Mouse (Mus musculus): ENCODE measurements at regions not wholly inside any gene's neighbourhood (a gene's known extent, or its start where the extent isn't known, plus 50 kb on each side); places are given as distances from the start of the nearest gene placed in this dataset.
A peak's percentile ranks its signal among the peaks of the same experiment; 100 is the strongest.
"Not testable (repeated sequence)": the region's sequence is repeated elsewhere in the genome, so short reads cannot be mapped to it uniquely, and the experiment has no call there.

GRCm38 (mm10) chr4:124359707-124360577 lies 250.7 kb downstream of the 3100002H09Rik start:
- H3K27me3 ChIP-seq (ENCODE audit: control insufficient read depth, insufficient read depth, low read length, poor library complexity, severe bottlenecking): no peaks in the 10 kb centered on the region
- 0 out of 2 replicates have a peak overlapping the region, but pooled peaks have one; percentile 5 for H3K4me3 ChIP-seq (ENCODE audit: low read depth, low read length)
- H3K27ac ChIP-seq (ENCODE audit: insufficient read depth, low read length): peak overlapping the region; percentile 72
- 0 out of 2 replicates have a peak overlapping the region, but pooled peaks have one; percentile 21 for H3K9ac ChIP-seq (ENCODE audit: low read depth, poor library complexity, severe bottlenecking)
- no peaks in the 10 kb centered on the region for H3K9me3 ChIP-seq (replicated peaks; ENCODE audit: control insufficient read depth, insufficient read depth, low read length, poor library complexity, severe bottlenecking)
- H3K36me3 ChIP-seq (ENCODE audit: control insufficient read depth, insufficient read depth, low read length, poor library complexity, severe bottlenecking): no peaks in the 10 kb centered on the region
- no peak for TF ChIP-seq CTCF (IDR thresholded peaks at IDR 0.05; ENCODE audit: low read depth, low read length)
- TF ChIP-seq POLR2A (IDR thresholded peaks at IDR 0.05; ENCODE audit: insufficient read depth, low read length): no peak
- TF ChIP-seq EP300 (IDR thresholded peaks at IDR 0.05; ENCODE audit: insufficient read depth, low read depth, low read length): no peak
- H3K4me1 ChIP-seq (ENCODE audit: control insufficient read depth, insufficient read depth, low read length): peaks cover 6% of the 10 kb centered on the region

GRCm38 (mm10) chr4:124358456-124358855 lies 252.1 kb downstream of the 3100002H09Rik start:
- H3K4me1 ChIP-seq (ENCODE audit: control insufficient read depth, insufficient read depth, low read length); H3K27me3 ChIP-seq (ENCODE audit: control insufficient read depth, insufficient read depth, low read length, poor library complexity, severe bottlenecking); H3K9me3 ChIP-seq (replicated peaks; ENCODE audit: control insufficient read depth, insufficient read depth, low read length, poor library complexity, severe bottlenecking); H3K36me3 ChIP-seq (ENCODE audit: control insufficient read depth, insufficient read depth, low read length, poor library complexity, severe bottlenecking): not testable (repeated sequence)
- peak overlapping the region; percentile 54; the same call in 1 of the 2 replicates for H3K4me3 ChIP-seq (ENCODE audit: low read depth, low read length)
- H3K27ac ChIP-seq (ENCODE audit: insufficient read depth, low read length): peak overlapping the region; percentile 68
- peak overlapping the region; percentile 45; the same call in 1 of the 2 replicates for H3K9ac ChIP-seq (ENCODE audit: low read depth, poor library complexity, severe bottlenecking)
- peak; percentile 50; the same call in 1 of the 2 replicates for TF ChIP-seq EP300 (IDR thresholded peaks at IDR 0.05; ENCODE audit: insufficient read depth, low read depth, low read length)

GRCm38 (mm10) chr4:124350361-124350760 lies 260.2 kb downstream of the 3100002H09Rik start:
- Histone ChIP-seq H3K4me1 (ENCODE audit: control insufficient read depth, insufficient read depth, low read length) (peaks cover 22% of the 10 kb centered on the region), H3K27ac (ENCODE audit: insufficient read depth, low read length) (0 out of 2 replicates have a peak overlapping the region, but pooled peaks have one; percentile 29), H3K4me3 (ENCODE audit: low read depth, low read length) (no peak overlapping the region), H3K9ac (ENCODE audit: low read depth, poor library complexity, severe bottlenecking) (no peak overlapping the region), H3K36me3 (ENCODE audit: control insufficient read depth, insufficient read depth, low read length, poor library complexity, severe bottlenecking) (peaks cover 14% of the 10 kb centered on the region), H3K27me3 (ENCODE audit: control insufficient read depth, insufficient read depth, low read length, poor library complexity, severe bottlenecking) (no peaks in the 10 kb centered on the region), H3K9me3 (replicated peaks; ENCODE audit: control insufficient read depth, insufficient read depth, low read length, poor library complexity, severe bottlenecking) (no peaks in the 10 kb centered on the region)
- no peak for TF ChIP-seq POLR2A (IDR thresholded peaks at IDR 0.05; ENCODE audit: insufficient read depth, low read length)
- TF ChIP-seq CTCF (IDR thresholded peaks at IDR 0.05; ENCODE audit: low read depth, low read length): no peak
- TF ChIP-seq EP300 (IDR thresholded peaks at IDR 0.05; ENCODE audit: insufficient read depth, low read depth, low read length): no peak

- H3K36me3 ChIP-seq (ENCODE audit: control insufficient read depth, insufficient read depth, low read length, poor library complexity, severe bottlenecking): peaks cover 14% of the 10 kb centered on the region
- 0 out of 2 replicates have a peak overlapping the region, but pooled peaks have one; percentile 12 for H3K27ac ChIP-seq (ENCODE audit: insufficient read depth, low read length)
- no peak for TF ChIP-seq CTCF (IDR thresholded peaks at IDR 0.05; ENCODE audit: low read depth, low read length)
- no peak for TF ChIP-seq EP300 (IDR thresholded peaks at IDR 0.05; ENCODE audit: insufficient read depth, low read depth, low read length)
- no peak for TF ChIP-seq POLR2A (IDR thresholded peaks at IDR 0.05; ENCODE audit: insufficient read depth, low read length)
- peaks cover 22% of the 10 kb centered on the region for H3K4me1 ChIP-seq (ENCODE audit: control insufficient read depth, insufficient read depth, low read length)
- no peaks in the 10 kb centered on the region for H3K9me3 ChIP-seq (replicated peaks; ENCODE audit: control insufficient read depth, insufficient read depth, low read length, poor library complexity, severe bottlenecking)
- H3K27me3 ChIP-seq (ENCODE audit: control insufficient read depth, insufficient read depth, low read length, poor library complexity, severe bottlenecking): no peaks in the 10 kb centered on the region
- H3K9ac ChIP-seq (ENCODE audit: low read depth, poor library complexity, severe bottlenecking): no peak overlapping the region
- no peak overlapping the region for H3K4me3 ChIP-seq (ENCODE audit: low read depth, low read length)
Observed at GRCm38 (mm10) chr4:124349610-124350295, 260.9 kb downstream of the 3100002H09Rik start.

GRCm38 (mm10) chr4:124349055-124349454 lies 261.5 kb downstream of the 3100002H09Rik start:
- peaks cover 14% of the 10 kb centered on the region for H3K36me3 ChIP-seq (ENCODE audit: control insufficient read depth, insufficient read depth, low read length, poor library complexity, severe bottlenecking)
- 0 out of 2 replicates have a peak overlapping the region, but pooled peaks have one; percentile 12 for H3K27ac ChIP-seq (ENCODE audit: insufficient read depth, low read length)
- no peak overlapping the region for H3K4me3 ChIP-seq (ENCODE audit: low read depth, low read length)
- H3K9ac ChIP-seq (ENCODE audit: low read depth, poor library complexity, severe bottlenecking): no peak overlapping the region
- TF ChIP-seq CTCF (IDR thresholded peaks at IDR 0.05; ENCODE audit: low read depth, low read length) (no peak), EP300 (IDR thresholded peaks at IDR 0.05; ENCODE audit: insufficient read depth, low read depth, low read length) (no peak), POLR2A (IDR thresholded peaks at IDR 0.05; ENCODE audit: insufficient read depth, low read length) (no peak)
- no peaks in the 10 kb centered on the region for H3K27me3 ChIP-seq (ENCODE audit: control insufficient read depth, insufficient read depth, low read length, poor library complexity, severe bottlenecking)
- H3K9me3 ChIP-seq (replicated peaks; ENCODE audit: control insufficient read depth, insufficient read depth, low read length, poor library complexity, severe bottlenecking): no peaks in the 10 kb centered on the region
- peaks cover 22% of the 10 kb centered on the region for H3K4me1 ChIP-seq (ENCODE audit: control insufficient read depth, insufficient read depth, low read length)

All from ES-Bruce4 (cell line).